Mouse (Mus musculus) liver, postnatal 0 days (tissue): ENCODE data around the gene Tbc1d32. TPM values are rescaled to one million over a fixed set of nuclear protein-coding genes. Genes with fewer than 3 reads are reported as not detected.

Experiments
- ATAC-seq: fragments of 200-750 bp; cut with Nextera tagmentation; 2 replicates; pipeline ENCODE4 v1.8.0; 2017; ENCODE audit warnings: mild to moderate bottlenecking, moderate library complexity
- DNase-seq: peaks from one replicate; pipeline ENCODE4 v3.0.0-alpha.2; 2016
- H3K27ac ChIP-seq: fragments of 300-500 bp; sonication (generic); 2 replicates; pipeline ENCODE4 v1.5.1; 2014; ENCODE audit warnings: antibody characterized with exemption, moderate library complexity, mild to moderate bottlenecking, low read depth
- H3K27me3 ChIP-seq: fragments of 300-500 bp; sonication (generic); 2 replicates; pipeline ENCODE4 v1.6.1; 2014; ENCODE audit warnings: low read length, control low read depth, mixed read lengths; ENCODE audit not compliant: insufficient read depth
- H3K36me3 ChIP-seq: fragments of 300-500 bp; sonication (generic); replicated peaks from 2 replicates; pipeline ENCODE4 v1.6.1; 2014; ENCODE audit warnings: mild to moderate bottlenecking, control low read depth, low read length, moderate library complexity, mixed read lengths; ENCODE audit not compliant: insufficient read depth
- H3K4me1 ChIP-seq: fragments of 300-500 bp; sonication (generic); 2 replicates; pipeline ENCODE4 v1.6.1; 2014; ENCODE audit warnings: antibody characterized with exemption, mild to moderate bottlenecking, control low read depth; ENCODE audit not compliant: insufficient read depth
- H3K4me2 ChIP-seq: fragments of 300-500 bp; sonication (generic); 2 replicates; pipeline ENCODE4 v1.6.1; 2014; ENCODE audit warnings: low read depth, mild to moderate bottlenecking, low read length, moderate library complexity, mixed read lengths
- H3K4me3 ChIP-seq: fragments of 300-500 bp; sonication (generic); 2 replicates; pipeline ENCODE4 v1.5.1; 2014; ENCODE audit warnings: low read depth, low read length
- H3K9ac ChIP-seq: fragments of 300-500 bp; sonication (generic); replicated peaks from 2 replicates; pipeline ENCODE4 v1.6.1; 2014; ENCODE audit warnings: mild to moderate bottlenecking, moderate library complexity
- H3K9me3 ChIP-seq: fragments of 300-500 bp; sonication (generic); 2 replicates; pipeline ENCODE4 v1.6.1; 2016; ENCODE audit warnings: mild to moderate bottlenecking, control low read depth, low read length, mixed read lengths
- CTCF ChIP-seq: sonication (generic); IDR thresholded peaks from 2 replicates; pipeline ENCODE4 v1.5.1; 2016; ENCODE audit warnings: antibody characterized with exemption, low read depth
- EP300 ChIP-seq: IDR thresholded peaks from 2 replicates; pipeline ENCODE4 v1.6.1; 2016; ENCODE audit warnings: antibody characterized with exemption, low read depth, mild to moderate bottlenecking
- WGBS: fragments of 180-500 bp; shearing (Covaris S2); extraction: QIAGEN DNeasy Blood & Tissue Kit; methylation state at CpG from one replicate; pipeline ENCODE4 v1.1.7; 2014; ENCODE audit not compliant: insufficient replicate concordance; 5-methylcytosine and 5-hydroxymethylcytosine counted together
- polyA plus RNA-seq: library from polyadenylated mRNA; unstranded; fragments of >200 nt; fragmentation: Nextera tagmentation; extraction: Ambion mirVana; gene quantifications from 2 replicates; pipeline ENCODE4 v1.2.1, GENCODE M21; 2015

The Tbc1d32 gene
- polyA plus RNA-seq, 1 experiment from 2014 or later: 0.41 TPM

- 66% methylated on average over 3 of the region's 3 CpGs for WGBS
These were observed 64.1 kb downstream of the Tbc1d32 start for GRCm38 (mm10) chr10:56164411-56164810.

GRCm38 (mm10) chr10:56158748-56159147 is 69.7 kb downstream of the Tbc1d32 start:
- H3K27me3 ChIP-seq: no peaks in the 10 kb centered on the region
- WGBS: 76% methylated on average over 2 of the region's 2 CpGs
- H3K9ac ChIP-seq: no peak overlapping the region
- no peak overlapping the region for H3K27ac ChIP-seq
- H3K4me2 ChIP-seq: no peak overlapping the region
- H3K9me3 ChIP-seq: no peaks in the 10 kb centered on the region
- H3K36me3 ChIP-seq: no peaks in the 10 kb centered on the region
- no peak overlapping the region for H3K4me3 ChIP-seq
- no peak for ATAC-seq
- DNase-seq: no peak
- no peak for TF ChIP-seq EP300
- no peak for TF ChIP-seq CTCF
- no peaks in the 10 kb centered on the region for H3K4me1 ChIP-seq

More at GRCm38 (mm10) chr10:56164411-56164810, 64.1 kb downstream of the Tbc1d32 start:
- H3K4me3 ChIP-seq: no peak overlapping the region
- H3K9me3 ChIP-seq: no peaks in the 10 kb centered on the region
- no peaks in the 10 kb centered on the region for H3K4me1 ChIP-seq
- H3K4me2 ChIP-seq: no peak overlapping the region
- H3K27ac ChIP-seq: no peak overlapping the region
- DNase-seq: no peak
- TF ChIP-seq CTCF: no peak
- TF ChIP-seq EP300: no peak
- H3K36me3 ChIP-seq: no peaks in the 10 kb centered on the region
- no peaks in the 10 kb centered on the region for H3K27me3 ChIP-seq
- H3K9ac ChIP-seq: no peak overlapping the region
- ATAC-seq: no peak

GRCm38 (mm10) chr10:56158207-56158606 is 70.3 kb downstream of the Tbc1d32 start:
- Histone ChIP-seq H3K9me3 (no peaks in the 10 kb centered on the region), H3K9ac (no peak overlapping the region), H3K27ac (no peak overlapping the region), H3K4me2 (no peak overlapping the region), H3K27me3 (no peaks in the 10 kb centered on the region), H3K4me3 (no peak overlapping the region), H3K4me1 (no peaks in the 10 kb centered on the region), H3K36me3 (no peaks in the 10 kb centered on the region)
- TF ChIP-seq EP300 (no peak), CTCF (no peak)
- WGBS: 85% methylated on average over 3 of the region's 3 CpGs
- ATAC-seq (no peak), DNase-seq (no peak)

- no peak for ATAC-seq
These were observed 71.5 kb downstream of the Tbc1d32 start for GRCm38 (mm10) chr10:56156956-56157355.

GRCm38 (mm10) chr10:56148920-56149319 is 79.6 kb downstream of the Tbc1d32 start:
- no peak overlapping the region for H3K4me2 ChIP-seq
- no peaks in the 10 kb centered on the region for H3K9me3 ChIP-seq
- WGBS: 85% methylated on average over 3 of the region's 3 CpGs
- no peak overlapping the region for H3K27ac ChIP-seq
- no peak for ATAC-seq
- H3K9ac ChIP-seq: no peak overlapping the region
- no peak for DNase-seq
- no peak for TF ChIP-seq CTCF
- no peaks in the 10 kb centered on the region for H3K36me3 ChIP-seq
- H3K27me3 ChIP-seq: no peaks in the 10 kb centered on the region
- no peak overlapping the region for H3K4me3 ChIP-seq
- no peaks in the 10 kb centered on the region for H3K4me1 ChIP-seq

More at GRCm38 (mm10) chr10:56156956-56157355, 71.5 kb downstream of the Tbc1d32 start:
- Histone ChIP-seq H3K9me3 (no peaks in the 10 kb centered on the region), H3K36me3 (no peaks in the 10 kb centered on the region), H3K9ac (no peak overlapping the region), H3K27ac (no peak overlapping the region), H3K4me3 (no peak overlapping the region), H3K4me1 (no peaks in the 10 kb centered on the region), H3K27me3 (no peaks in the 10 kb centered on the region), H3K4me2 (no peak overlapping the region)
- WGBS: 65% methylated on average over 3 of the region's 3 CpGs
- DNase-seq: no peak
- TF ChIP-seq EP300 (no peak), CTCF (no peak)

GRCm38 (mm10) chr10:56137191-56137590 is 91.3 kb downstream of the Tbc1d32 start:
- no peaks in the 10 kb centered on the region for H3K4me1 ChIP-seq
- H3K27me3 ChIP-seq: no peaks in the 10 kb centered on the region
- H3K9ac ChIP-seq: no peak overlapping the region
- no peak overlapping the region for H3K4me3 ChIP-seq
- H3K9me3 ChIP-seq: no peaks in the 10 kb centered on the region
- no peaks in the 10 kb centered on the region for H3K36me3 ChIP-seq
- DNase-seq: no peak
- WGBS: 75% methylated on average over 5 of the region's 5 CpGs
- no peak for TF ChIP-seq EP300
- no peak for TF ChIP-seq CTCF
- ATAC-seq: no peak
- H3K4me2 ChIP-seq: no peak overlapping the region
- no peak overlapping the region for H3K27ac ChIP-seq

GRCm38 (mm10) chr10:56129642-56130041 is 98.8 kb downstream of the Tbc1d32 start:
- Histone ChIP-seq H3K36me3 (no peaks in the 10 kb centered on the region), H3K4me3 (no peak overlapping the region), H3K27ac (no peak overlapping the region), H3K4me1 (no peaks in the 10 kb centered on the region), H3K4me2 (no peak overlapping the region), H3K9me3 (no peaks in the 10 kb centered on the region), H3K27me3 (no peaks in the 10 kb centered on the region), H3K9ac (no peak overlapping the region)
- ATAC-seq (no peak), DNase-seq (no peak)
- TF ChIP-seq EP300: no peak
- TF ChIP-seq CTCF: no peak
- WGBS: 79% methylated on average over 2 of the region's 2 CpGs
